Mouse (Mus musculus) liver, postnatal 0 days (tissue): ENCODE results near the gene Psmd7.

ENCODE experiments used
- CTCF ChIP-seq: sonication (generic); IDR thresholded peaks from 2 replicates; pipeline ENCODE4 v1.5.1; 2016; ENCODE audit warnings: antibody characterized with exemption, low read depth
- EP300 ChIP-seq: IDR thresholded peaks from 2 replicates; pipeline ENCODE4 v1.6.1; 2016; ENCODE audit warnings: antibody characterized with exemption, low read depth, mild to moderate bottlenecking

DNA sequence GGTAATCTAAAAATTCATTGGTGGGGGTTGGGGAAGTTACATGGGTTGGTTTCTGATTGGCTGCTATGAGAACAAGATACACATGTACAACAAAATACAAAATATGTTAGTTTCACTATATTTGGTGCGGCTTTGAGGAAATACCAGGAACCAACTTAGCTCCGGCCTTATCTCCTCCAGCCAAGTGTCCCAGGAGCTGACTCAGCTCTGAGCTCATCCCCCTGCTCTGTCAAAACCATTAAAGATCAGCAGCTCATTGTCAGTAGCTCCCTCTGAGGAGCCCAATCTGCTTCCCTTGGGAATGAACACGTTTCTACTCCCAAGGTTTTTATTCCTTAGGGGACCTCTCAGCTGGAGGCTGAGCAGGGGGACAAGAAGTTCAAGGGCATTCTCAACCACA, 32.9 kb upstream of the Psmd7 start:
- TF ChIP-seq CTCF (no peak), EP300 (no peak)
